Mouse (Mus musculus): ENCODE results near the gene Car4.

Car4 gene

GRCm38 (mm10) chr11:84957171-84957570 lies 415 bp upstream of the Car4 start:
- in situ Hi-C loops (cut with MseI, MboI), result no loop called here

GRCm38 (mm10) chr11:84958271-84958630 lies 665 bp downstream of the Car4 start:
- in situ Hi-C loops (cut with MseI, MboI), result no loop called here

- in situ Hi-C loops (cut with MseI, MboI), result no loop called here
Observed at GRCm38 (mm10) chr11:84959181-84959580, 1.6 kb downstream of the Car4 start.

GRCm38 (mm10) chr11:84959701-84960181 lies 2.2 kb downstream of the Car4 start:
- in situ Hi-C loops (cut with MseI, MboI), result no loop called here

- in situ Hi-C loops (cut with MseI, MboI), result no loop called here
Observed at GRCm38 (mm10) chr11:84960291-84960690, 2.7 kb downstream of the Car4 start.

GRCm38 (mm10) chr11:84960780-84961179 lies 3.2 kb downstream of the Car4 start:
- in situ Hi-C loops (cut with MseI, MboI), result no loop called here

- in situ Hi-C loops (cut with MseI, MboI), result no loop called here
Observed at GRCm38 (mm10) chr11:84961571-84961970, 4.0 kb downstream of the Car4 start.

- in situ Hi-C loops (cut with MseI, MboI), result no loop called here
Observed at GRCm38 (mm10) chr11:84962536-84962935, 5.0 kb downstream of the Car4 start.

- in situ Hi-C loops (cut with MseI, MboI), result no loop called here
Observed at GRCm38 (mm10) chr11:84963556-84963955, 6.0 kb downstream of the Car4 start.

GRCm38 (mm10) chr11:84966696-84967095 lies 9.1 kb downstream of the Car4 start:
- in situ Hi-C loops (cut with MseI, MboI), result no loop called here

GRCm38 (mm10) chr11:84967113-84967512 lies 9.5 kb downstream of the Car4 start:
- in situ Hi-C loops (cut with MseI, MboI), result no loop called here

- in situ Hi-C loops (cut with MseI, MboI), result no loop called here
Observed at GRCm38 (mm10) chr11:84968309-84968708, 10.7 kb downstream of the Car4 start.

- in situ Hi-C loops (cut with MseI, MboI), result no loop called here
Observed at GRCm38 (mm10) chr11:84968775-84969174, 11.2 kb downstream of the Car4 start.

- in situ Hi-C loops (cut with MseI, MboI), result no loop called here
Observed at GRCm38 (mm10) chr11:84972067-84972466, 14.5 kb downstream of the Car4 start.

- in situ Hi-C loops (cut with MseI, MboI), result no loop called here
Observed at GRCm38 (mm10) chr11:84973661-84974060, 16.1 kb downstream of the Car4 start.

GRCm38 (mm10) chr11:84974582-84974981 lies 17.0 kb downstream of the Car4 start:
- in situ Hi-C loops (cut with MseI, MboI), result no loop called here

GRCm38 (mm10) chr11:84976706-84977105 lies 19.1 kb downstream of the Car4 start:
- in situ Hi-C loops (cut with MseI, MboI), result loop anchor here (5.0 kb wide), 1 partner anchor 59 kb away; the partner anchor contains the start of gene Znhit3 (in 2 of the 2)

GRCm38 (mm10) chr11:84977385-84977952 lies 19.9 kb downstream of the Car4 start:
- in situ Hi-C loops (cut with MseI, MboI), result loop anchor here (5.0 kb wide), 1 partner anchor 60 kb away; the partner anchor contains the start of gene Znhit3 (in 2 of the 2)

GRCm38 (mm10) chr11:84978113-84978512 lies 20.5 kb downstream of the Car4 start:
- in situ Hi-C loops (cut with MseI, MboI), result loop anchor here (5.0 kb wide), 1 partner anchor 61 kb away; the partner anchor contains the start of gene Znhit3 (in 2 of the 2)

- in situ Hi-C loops (cut with MseI, MboI), result loop anchor here (5.0 kb wide), 1 partner anchor 62 kb away; the partner anchor contains the start of gene Znhit3 (in 2 of the 2)
Observed at GRCm38 (mm10) chr11:84979351-84979750, 21.8 kb downstream of the Car4 start.

- in situ Hi-C loops (cut with MseI, MboI), result no loop called here
Observed at GRCm38 (mm10) chr11:84980697-84981096, 23.1 kb downstream of the Car4 start.

- in situ Hi-C loops (cut with MseI, MboI), result no loop called here
Observed at GRCm38 (mm10) chr11:84985421-84985820, 27.8 kb downstream of the Car4 start.

GRCm38 (mm10) chr11:84988341-84988919 lies 30.8 kb downstream of the Car4 start:
- in situ Hi-C loops (cut with MseI, MboI), result no loop called here

Measured in mouse trophoblast stem cell (cell line).